Mouse (Mus musculus) kidney, postnatal 4 days (tissue): ENCODE results near the gene Ccdc85c.

Experiments
- DNase-seq, 2 experiments: peaks; one replicate each; pipeline ENCODE4 v3.0.0; 2021; ENCODE audit warnings: mixed read lengths in 2 of 2

Gene Ccdc85c

GRCm38 (mm10) chr12:108238395-108239035 lies 36.7 kb downstream of the Ccdc85c start:
- DNase-seq = no peak

- DNase-seq = peak in 1 of 2 experiments; percentile 47
Measured at GRCm38 (mm10) chr12:108237300-108238006, 37.8 kb downstream of the Ccdc85c start.

- DNase-seq = no peak
Measured at GRCm38 (mm10) chr12:108235976-108236555, 39.2 kb downstream of the Ccdc85c start.

GRCm38 (mm10) chr12:108234832-108235602 lies 40.2 kb downstream of the Ccdc85c start:
- no peak for DNase-seq

- DNase-seq = no peak
Measured at GRCm38 (mm10) chr12:108233736-108234135, 41.5 kb downstream of the Ccdc85c start.

GRCm38 (mm10) chr12:108231901-108232300 lies 43.3 kb downstream of the Ccdc85c start:
- DNase-seq = no peak

- DNase-seq = peak; percentile 84 to 88
Measured at GRCm38 (mm10) chr12:108230821-108231794, 44.1 kb downstream of the Ccdc85c start.

GRCm38 (mm10) chr12:108230077-108230476 lies 45.1 kb downstream of the Ccdc85c start:
- no peak for DNase-seq

- no peak for DNase-seq
Measured at GRCm38 (mm10) chr12:108227527-108227926, 47.7 kb downstream of the Ccdc85c start.

GRCm38 (mm10) chr12:108226941-108227340 lies 48.3 kb downstream of the Ccdc85c start:
- DNase-seq = no peak

GRCm38 (mm10) chr12:108226216-108226615 lies 49.0 kb downstream of the Ccdc85c start:
- no peak for DNase-seq

GRCm38 (mm10) chr12:108225781-108226180 lies 49.4 kb downstream of the Ccdc85c start:
- DNase-seq = peak; percentile 53 to 66

GRCm38 (mm10) chr12:108223357-108223756 lies 51.9 kb downstream of the Ccdc85c start:
- peak in 1 of 2 experiments; percentile 51 for DNase-seq

GRCm38 (mm10) chr12:108221712-108222111 lies 53.5 kb downstream of the Ccdc85c start:
- DNase-seq = no peak

- peak; percentile 69 to 73 for DNase-seq
Measured at GRCm38 (mm10) chr12:108221206-108221605, 54.0 kb downstream of the Ccdc85c start.

- no peak for DNase-seq
Measured at GRCm38 (mm10) chr12:108220621-108221020, 54.6 kb downstream of the Ccdc85c start.

- no peak for DNase-seq
Measured at GRCm38 (mm10) chr12:108219825-108220616, 55.2 kb downstream of the Ccdc85c start.

- DNase-seq = no peak
Measured at GRCm38 (mm10) chr12:108219163-108219562, 56.1 kb downstream of the Ccdc85c start.

GRCm38 (mm10) chr12:108217572-108217971 lies 57.7 kb downstream of the Ccdc85c start:
- peak; percentile 73 to 78 for DNase-seq

GRCm38 (mm10) chr12:108216611-108217370 lies 58.4 kb downstream of the Ccdc85c start:
- no peak for DNase-seq
